Mouse (Mus musculus) stomach, embryonic 14.5 days (tissue): Measurements from ENCODE around the gene Patl2. TPM values are rescaled to one million over a fixed set of nuclear protein-coding genes. Genes with fewer than 3 reads are reported as not detected.
A peak's percentile ranks its signal among the peaks of the same experiment; 100 is the strongest.

Source experiments
- ATAC-seq: fragments of 200-750 bp; cut with Nextera tagmentation; 2 replicates; pipeline ENCODE4 v1.8.0; 2017; ENCODE audit warnings: low read depth, moderate TSS enrichment; ENCODE audit not compliant: insufficient number of reproducible peaks, insufficient read depth, low FRiP score
- H3K27ac ChIP-seq: fragments of 300-500 bp; sonication (generic); 2 replicates; pipeline ENCODE4 v1.5.1; 2014; ENCODE audit warnings: mild to moderate bottlenecking, low read length, moderate library complexity, mixed read lengths
- H3K27me3 ChIP-seq: fragments of 300-500 bp; sonication (generic); 2 replicates; pipeline ENCODE4 v1.6.1; 2014; ENCODE audit warnings: low read length, control low read depth, mixed read lengths; ENCODE audit not compliant: control insufficient read depth, insufficient read depth
- H3K36me3 ChIP-seq: fragments of 300-500 bp; sonication (generic); 2 replicates; pipeline ENCODE4 v1.6.1; 2014; ENCODE audit warnings: mild to moderate bottlenecking, control low read depth, low read length, moderate library complexity, mixed read lengths; ENCODE audit not compliant: control insufficient read depth, insufficient read depth
- H3K4me1 ChIP-seq: fragments of 300-500 bp; sonication (generic); 2 replicates; pipeline ENCODE4 v1.6.1; 2014; ENCODE audit warnings: low read length, control low read depth, mixed read lengths; ENCODE audit not compliant: control insufficient read depth, insufficient read depth
- H3K4me2 ChIP-seq: fragments of 300-500 bp; sonication (generic); replicated peaks from 2 replicates; pipeline ENCODE4 v1.6.1; 2014; ENCODE audit warnings: low read depth, low read length, control low read depth
- H3K4me3 ChIP-seq: fragments of 300-500 bp; sonication (generic); 2 replicates; pipeline ENCODE4 v1.5.1; 2014; ENCODE audit warnings: low read depth, low read length, control low read depth
- H3K9ac ChIP-seq: fragments of 300-500 bp; sonication (generic); replicated peaks from 2 replicates; pipeline ENCODE4 v1.6.1; 2014; ENCODE audit warnings: low read depth, mild to moderate bottlenecking, control low read depth, low read length, moderate library complexity, mixed read lengths
- H3K9me3 ChIP-seq: fragments of 300-500 bp; sonication (generic); 2 replicates; pipeline ENCODE4 v1.6.1; 2016; ENCODE audit warnings: low read depth, low read length, control low read depth; ENCODE audit not compliant: control insufficient read depth
- WGBS: fragments of 180-500 bp; shearing (Covaris S2); extraction: QIAGEN DNeasy Blood & Tissue Kit; methylation state at CpG from one replicate; pipeline ENCODE4 v1.1.7; 2014; 5-methylcytosine and 5-hydroxymethylcytosine counted together
- polyA plus RNA-seq: library from polyadenylated mRNA; unstranded; fragments of >200 nt; fragmentation: Nextera tagmentation; extraction: Ambion mirVana; gene quantifications from 2 replicates; pipeline ENCODE4 v1.2.1, GENCODE M21; 2014

The Patl2 gene
- polyA plus RNA-seq, 1 experiment from 2014 or later: not detected

- under 1% methylated on average over 39 of the region's 40 CpGs for WGBS
- H3K27me3 ChIP-seq: no peaks in the 10 kb centered on the region
- H3K9me3 ChIP-seq: no peaks in the 10 kb centered on the region
- no peaks in the 10 kb centered on the region; the same call in 1 of the 2 replicates for H3K36me3 ChIP-seq
- peak within 1 kb of the TSS; percentile 55 for H3K9ac ChIP-seq
- H3K27ac ChIP-seq: peak within 1 kb of the TSS; percentile 45; the same call in 1 of the 2 replicates
- H3K4me2 ChIP-seq: peak within 1 kb of the TSS; percentile 56
- H3K4me1 ChIP-seq: peaks cover 9% of the 10 kb centered on the region; the same call in 1 of the 2 replicates
- H3K4me3 ChIP-seq: peak within 1 kb of the TSS; percentile 48
- peak; percentile 97 for ATAC-seq
These were observed 38.3 kb downstream of the Patl2 start, which contains the start of gene B2m for GRCm38 (mm10) chr2:122147508-122148241. TSS of gene B2m (plus strand) at chr2:122147686.

- Histone ChIP-seq H3K9me3 (no peaks in the 10 kb centered on the region), H3K27ac (no peak overlapping the region), H3K4me2 (no peak overlapping the region), H3K27me3 (no peaks in the 10 kb centered on the region), H3K4me1 (peaks cover 9% of the 10 kb centered on the region; the same call in 1 of the 2 replicates), H3K9ac (no peak overlapping the region), H3K36me3 (no peaks in the 10 kb centered on the region; the same call in 1 of the 2 replicates), H3K4me3 (no peak overlapping the region)
- 66% methylated on average over 6 of the region's 6 CpGs for WGBS
- ATAC-seq: no peak
These were observed 39.3 kb downstream of the Patl2 start for GRCm38 (mm10) chr2:122146687-122147086.

- H3K27ac ChIP-seq: no peak overlapping the region
- WGBS: 65% methylated on average over 4 of the region's 4 CpGs
- peaks cover 9% of the 10 kb centered on the region; the same call in 1 of the 2 replicates for H3K4me1 ChIP-seq
These were observed 40.2 kb downstream of the Patl2 start for GRCm38 (mm10) chr2:122145756-122146155.

GRCm38 (mm10) chr2:122143111-122143510 is 42.9 kb downstream of the Patl2 start:
- Histone ChIP-seq H3K27me3 (no peaks in the 10 kb centered on the region), H3K9ac (no peak overlapping the region), H3K9me3 (no peaks in the 10 kb centered on the region), H3K27ac (no peak overlapping the region), H3K4me1 (no peaks in the 10 kb centered on the region), H3K4me2 (no peak overlapping the region), H3K36me3 (no peaks in the 10 kb centered on the region), H3K4me3 (no peak overlapping the region)
- 88% methylated on average over 3 of the region's 3 CpGs for WGBS
- ATAC-seq: no peak

More at GRCm38 (mm10) chr2:122145756-122146155, 40.2 kb downstream of the Patl2 start:
- H3K9me3 ChIP-seq: no peaks in the 10 kb centered on the region
- no peak overlapping the region for H3K4me2 ChIP-seq
- H3K36me3 ChIP-seq: no peaks in the 10 kb centered on the region
- H3K27me3 ChIP-seq: no peaks in the 10 kb centered on the region
- no peak overlapping the region for H3K4me3 ChIP-seq
- ATAC-seq: no peak
- no peak overlapping the region for H3K9ac ChIP-seq

GRCm38 (mm10) chr2:122141332-122141967 is 44.5 kb downstream of the Patl2 start:
- 72% methylated on average over 5 of the region's 5 CpGs for WGBS
- no peaks in the 10 kb centered on the region for H3K4me1 ChIP-seq
- no peaks in the 10 kb centered on the region for H3K9me3 ChIP-seq
- no peak for ATAC-seq
- H3K4me3 ChIP-seq: no peak overlapping the region
- H3K9ac ChIP-seq: no peak overlapping the region
- H3K27me3 ChIP-seq: no peaks in the 10 kb centered on the region
- no peak overlapping the region for H3K27ac ChIP-seq
- no peak overlapping the region for H3K4me2 ChIP-seq
- H3K36me3 ChIP-seq: no peaks in the 10 kb centered on the region

GRCm38 (mm10) chr2:122140815-122141214 is 45.2 kb downstream of the Patl2 start:
- WGBS: 81% methylated on average over 2 of the region's 2 CpGs
- no peak for ATAC-seq

GRCm38 (mm10) chr2:122137839-122138465 is 48.0 kb downstream of the Patl2 start:
- Histone ChIP-seq H3K4me3 (no peak overlapping the region), H3K36me3 (no peaks in the 10 kb centered on the region), H3K4me1 (no peaks in the 10 kb centered on the region), H3K27ac (no peak overlapping the region), H3K9ac (no peak overlapping the region), H3K27me3 (no peaks in the 10 kb centered on the region), H3K9me3 (no peaks in the 10 kb centered on the region), H3K4me2 (no peak overlapping the region)
- ATAC-seq: peak; percentile 69; the same call in 1 of the 2 replicates
- 53% methylated on average over 5 of the region's 5 CpGs for WGBS

More at GRCm38 (mm10) chr2:122140815-122141214, 45.2 kb downstream of the Patl2 start:
- H3K4me2 ChIP-seq: no peak overlapping the region
- no peaks in the 10 kb centered on the region for H3K4me1 ChIP-seq
- H3K27ac ChIP-seq: no peak overlapping the region
- no peaks in the 10 kb centered on the region for H3K9me3 ChIP-seq
- H3K9ac ChIP-seq: no peak overlapping the region
- H3K27me3 ChIP-seq: no peaks in the 10 kb centered on the region
- no peak overlapping the region for H3K4me3 ChIP-seq
- H3K36me3 ChIP-seq: no peaks in the 10 kb centered on the region

GRCm38 (mm10) chr2:122132618-122133017 is 53.4 kb downstream of the Patl2 start:
- WGBS: 79% methylated on average over 2 of the region's 2 CpGs
- Histone ChIP-seq H3K27ac (no peak overlapping the region), H3K9ac (no peak overlapping the region), H3K27me3 (no peaks in the 10 kb centered on the region), H3K4me2 (no peak overlapping the region), H3K4me3 (no peak overlapping the region), H3K36me3 (no peaks in the 10 kb centered on the region), H3K4me1 (no peaks in the 10 kb centered on the region), H3K9me3 (no peaks in the 10 kb centered on the region)
- no peak for ATAC-seq
